Mouse (Mus musculus) myocyte (in vitro differentiated cells): ENCODE measurements around the gene Fam102a.

Experiments used
- CEBPB ChIP-seq: IDR thresholded peaks from 2 replicates; pipeline ENCODE4 v1.6.1; 2011; ENCODE audit warnings: mild to moderate bottlenecking, moderate library complexity; ENCODE audit not compliant: poor library complexity, insufficient read depth, severe bottlenecking
- E2F4 ChIP-seq: IDR thresholded peaks from one replicate; pipeline ENCODE4 v1.6.1; 2011; ENCODE audit warnings: mild to moderate bottlenecking, control low read depth, moderate library complexity; ENCODE audit not compliant: insufficient read depth
- MAX ChIP-seq: IDR thresholded peaks from one replicate; pipeline ENCODE4 v1.6.1; 2011; ENCODE audit warnings: low read depth, mild to moderate bottlenecking, control low read depth
- MYOD1 ChIP-seq, 3 experiments: IDR thresholded peaks; one replicate each; pipeline ENCODE4 v1.6.1; 2011; ENCODE audit warnings: control low read depth in 2 of 3, low read depth in 2 of 3, mild to moderate bottlenecking in 2 of 3, moderate library complexity in 1 of 3; ENCODE audit not compliant: insufficient read length in 2 of 3, control insufficient read depth in 1 of 3
- MYOG ChIP-seq, 3 experiments: IDR thresholded peaks; one replicate each; pipeline ENCODE4 v1.6.1; 2011; ENCODE audit warnings: control low read depth in 2 of 3, low read depth in 2 of 3, mild to moderate bottlenecking in 2 of 3; ENCODE audit not compliant: insufficient read length in 2 of 3, control insufficient read depth in 1 of 3, insufficient read depth in 1 of 3
- POLR2A ChIP-seq: IDR thresholded peaks from one replicate; pipeline ENCODE4 v1.6.1; 2011; ENCODE audit warnings: low read depth, mild to moderate bottlenecking, control low read depth, moderate library complexity; ENCODE audit not compliant: insufficient read length
- POLR2AphosphoS2 ChIP-seq: IDR thresholded peaks from one replicate; pipeline ENCODE4 v1.6.1; 2011; ENCODE audit warnings: low read depth, control low read depth; ENCODE audit not compliant: insufficient read length
- REST ChIP-seq: IDR thresholded peaks from one replicate; pipeline ENCODE4 v1.6.1; 2011; ENCODE audit warnings: mild to moderate bottlenecking, control low read depth, moderate library complexity; ENCODE audit not compliant: insufficient read depth, insufficient read length
- TCF3 ChIP-seq: IDR thresholded peaks from one replicate; pipeline ENCODE4 v1.6.1; 2011; ENCODE audit warnings: low read depth, control low read depth; ENCODE audit not compliant: insufficient read length
- USF1 ChIP-seq: IDR thresholded peaks from one replicate; pipeline ENCODE4 v1.6.1; 2011; ENCODE audit warnings: low read depth, mild to moderate bottlenecking, control low read depth, moderate library complexity

- TF ChIP-seq MYOG (IDR thresholded peaks at IDR 0.05; ENCODE audit: control insufficient read depth in 1 of 3, insufficient read depth in 1 of 3, insufficient read length in 2 of 3, low read depth in 2 of 3) (no peak), MAX (no peak), USF1 (no peak), POLR2A (no peak), MYOD1 (IDR thresholded peaks at IDR 0.05; ENCODE audit: control insufficient read depth in 1 of 3, insufficient read length in 2 of 3, low read depth in 2 of 3) (no peak), TCF3 (no peak), REST (no peak), E2F4 (no peak), CEBPB (no peak), POLR2AphosphoS2 (no peak)
Measured at GRCm38 (mm10) chr2:32559570-32559969, 24.4 kb downstream of the Fam102a start.
